Mouse (Mus musculus) CH12.LX (cell line): Measurements from ENCODE around the gene Wipf1. TPM values are rescaled to one million over a fixed set of nuclear protein-coding genes. Genes with fewer than 3 reads are reported as not detected.

Experiments
- DNase-seq: peaks from one replicate; pipeline ENCODE4 v3.0.0-alpha.2; 2013; ENCODE audit errors: extremely low read depth
- H3K27ac ChIP-seq: 2 replicates; pipeline ENCODE4 v1.5.1; 2012; ENCODE audit warnings: low read depth, mild to moderate bottlenecking, control low read depth, moderate library complexity; ENCODE audit not compliant: insufficient read depth
- H3K27me3 ChIP-seq: replicated peaks from 2 replicates; pipeline ENCODE3; 2012; ENCODE audit warnings: inconsistent platforms
- H3K36me3 ChIP-seq, 2 experiments: replicated peaks in 1 of 2; 2 replicates each; pipeline versions ENCODE3 to v1.6.1; 2012; ENCODE audit warnings: inconsistent platforms in 1 of 2, low read length in 1 of 2, mild to moderate bottlenecking in 1 of 2, mixed read lengths in 1 of 2, moderate library complexity in 1 of 2; ENCODE audit not compliant: control insufficient read depth in 1 of 2, insufficient read depth in 1 of 2
- H3K4me1 ChIP-seq, 2 experiments: 2 replicates each; pipeline ENCODE4 v1.6.1; 2012; ENCODE audit warnings: inconsistent platforms in 1 of 2, moderate library complexity in 1 of 2; ENCODE audit not compliant: insufficient read depth in 2 of 2, control insufficient read depth in 1 of 2
- H3K4me2 ChIP-seq: 2 replicates; pipeline ENCODE4 v1.6.1; 2012; ENCODE audit warnings: low read depth, mild to moderate bottlenecking, control low read depth; ENCODE audit not compliant: poor library complexity, insufficient read depth, severe bottlenecking
- H3K4me3 ChIP-seq, 3 experiments: fragments of 150-350 bp in 1 of 3; sonication (generic) in 1 of 3; replicated peaks in 1 of 3; 2 replicates each; pipeline versions ENCODE3 to v1.5.1; 2011 to 2012; ENCODE audit warnings: low read depth in 2 of 3, low read length in 2 of 3, mild to moderate bottlenecking in 2 of 3, moderate library complexity in 2 of 3, control low read depth in 1 of 3, improper control_type of control experiment in 1 of 3, inconsistent platforms in 1 of 3, mixed read lengths in 1 of 3; ENCODE audit not compliant: poor library complexity in 1 of 3
- H3K79me2 ChIP-seq: replicated peaks from 2 replicates; pipeline ENCODE4 v1.6.1; 2012; ENCODE audit warnings: mild to moderate bottlenecking, moderate library complexity; ENCODE audit not compliant: control insufficient read depth, poor library complexity, insufficient read depth, severe bottlenecking; ENCODE audit errors: extremely low read depth
- H3K9ac ChIP-seq: 2 replicates; pipeline ENCODE4 v1.6.1; 2012; ENCODE audit warnings: low read depth, mild to moderate bottlenecking, control low read depth, moderate library complexity; ENCODE audit not compliant: insufficient read depth
- H3K9me3 ChIP-seq: replicated peaks from 2 replicates; pipeline ENCODE3; 2012; ENCODE audit warnings: low read length, inconsistent platforms, mixed read lengths
- CHD1 ChIP-seq: IDR thresholded peaks from 2 replicates; pipeline ENCODE4 v1.6.1; 2012; ENCODE audit warnings: low read depth, low read length, improper control_type of control experiment, inconsistent platforms
- CTCF ChIP-seq, 2 experiments: IDR thresholded peaks in 1 of 2; conservative IDR thresholded peaks in 1 of 2; 2 replicates each; pipeline ENCODE4 v1.5.1; 2011 to 2012; ENCODE audit warnings: low read depth in 2 of 2, low read length in 2 of 2, improper control_type of control experiment in 1 of 2, inconsistent platforms in 1 of 2, mild to moderate bottlenecking in 1 of 2, moderate library complexity in 1 of 2
- EP300 ChIP-seq: IDR thresholded peaks from 2 replicates; pipeline ENCODE4 v1.6.1; 2011; ENCODE audit warnings: low read length, improper control_type of control experiment
- HCFC1 ChIP-seq: IDR thresholded peaks from 2 replicates; pipeline ENCODE4 v1.6.1; 2012; ENCODE audit warnings: low read depth, mild to moderate bottlenecking, inconsistent platforms, low read length, improper control_type of control experiment
- IRF4 ChIP-seq: IDR thresholded peaks from 2 replicates; pipeline ENCODE4 v1.6.1; 2014; ENCODE audit warnings: low read depth, mild to moderate bottlenecking, inconsistent platforms, low read length, improper control_type of control experiment
- JUND ChIP-seq: conservative IDR thresholded peaks from 2 replicates; pipeline ENCODE4 v1.6.1; 2011; ENCODE audit warnings: low read depth, low read length, improper control_type of control experiment
- MYC ChIP-seq: IDR thresholded peaks from 2 replicates; pipeline ENCODE4 v1.6.1; 2011; ENCODE audit warnings: low read depth, mild to moderate bottlenecking, improper control_type of control experiment, low read length
- PAX5 ChIP-seq: IDR thresholded peaks from 2 replicates; pipeline ENCODE4 v1.6.1; 2012; ENCODE audit warnings: low read length, inconsistent platforms, mixed read lengths
- POLR2A ChIP-seq: IDR thresholded peaks from 2 replicates; pipeline ENCODE4 v1.6.1; 2011; ENCODE audit warnings: low read depth, mild to moderate bottlenecking, improper control_type of control experiment, low read length
- RCOR1 ChIP-seq: conservative IDR thresholded peaks from 2 replicates; pipeline ENCODE4 v1.6.1; 2012; ENCODE audit warnings: low read depth, mild to moderate bottlenecking, inconsistent platforms, low read length, improper control_type of control experiment
- TCF12 ChIP-seq: IDR thresholded peaks from 2 replicates; pipeline ENCODE4 v1.6.1; 2014; ENCODE audit warnings: low read depth, mild to moderate bottlenecking, inconsistent platforms, low read length, improper control_type of control experiment
- USF1 ChIP-seq: IDR thresholded peaks from 2 replicates; pipeline ENCODE4 v1.6.1; 2014; ENCODE audit warnings: low read depth, mild to moderate bottlenecking, inconsistent platforms, low read length, improper control_type of control experiment
- dilution Hi-C: fragments of 300-500 bp; cut with MboI; formaldehyde crosslinking; loops from 2 replicates; pipeline ENCODE4 v1.14.3; 2020; ENCODE audit warnings: low sequenced_read_pairs; ENCODE audit not compliant: extremely low pct_unique_long_range_greater_than_20kb, extremely low pct_ligation_motif_present
- in situ Hi-C: fragments of 300-500 bp; cut with MboI; formaldehyde crosslinking; loops from 3 replicates; pipeline ENCODE4 v1.14.3; 2019; ENCODE audit warnings: low sequenced_read_pairs, low pct_ligation_motif_present, low pct_unique_long_range_greater_than_20kb, mixed read lengths
- polyA plus RNA-seq: library from polyadenylated mRNA; unstranded; fragments of >175 nt; gene quantifications from 2 replicates; pipeline ENCODE4 v1.2.1, GENCODE M21; 2012; ENCODE audit warnings: low read depth; ENCODE audit not compliant: insufficient read length
- total RNA-seq, 2 experiments: library from RNA; depleted of rRNA; stranded (reverse); fragments of 300-350 nt in 1 of 2; fragments of >200 nt in 1 of 2; gene quantifications; 2 replicates each; pipeline ENCODE4 v1.2.3; 2012 to 2014

Gene Wipf1
- total and polyA plus RNA-seq, 3 experiments = 18.3 to 95.0 (median 21.8) TPM

DNA sequence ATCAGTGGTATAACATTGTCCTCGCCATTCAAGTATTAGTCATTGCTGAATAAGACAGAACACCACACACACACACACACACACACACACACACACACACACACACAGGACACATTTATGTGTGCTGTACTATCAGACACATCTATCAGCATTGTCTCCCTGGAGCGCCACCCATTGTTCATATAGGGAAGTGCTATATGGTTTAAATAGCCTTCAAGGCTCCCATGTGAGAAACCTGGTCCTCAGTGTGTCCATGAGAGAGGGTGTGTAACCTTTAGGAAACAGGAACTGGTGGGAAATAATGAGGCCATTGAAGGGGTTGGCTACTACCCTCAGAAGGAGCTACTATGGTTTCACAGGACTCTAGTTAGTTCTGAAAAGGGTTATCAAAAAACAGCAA lies 87.5 kb downstream of the Wipf1 start:
- H3K9ac ChIP-seq = no peak overlapping the region
- DNase-seq = no peak
- no peaks in the 10 kb centered on the region for H3K27me3 ChIP-seq
- TF ChIP-seq CTCF (conservative IDR thresholded peaks at IDR 0.05 in 1 of 2, IDR thresholded peaks at IDR 0.05 in 1 of 2; ENCODE audit: low read depth in 2 of 2, low read length in 2 of 2) (peak in 1 of 2 experiments; percentile 35; a peak in 1 of 4 replicates), IRF4 (no peak)
- TF ChIP-seq, all 38 proteins: peak for 1
- H3K27ac ChIP-seq = no peak overlapping the region
- H3K4me3 ChIP-seq = no peak overlapping the region
- in situ Hi-C loops (no loop called here), dilution Hi-C loops (no loop called here)
- H3K9me3 ChIP-seq = peaks cover 8% of the 10 kb centered on the region
- H3K79me2 ChIP-seq = peaks cover 11% of the 10 kb centered on the region; the same call in 1 of the 2 replicates
- no peak overlapping the region for H3K4me2 ChIP-seq
- peaks cover 74 to 93% of the 10 kb centered on the region in 2 experiments for H3K36me3 ChIP-seq
- no peaks in the 10 kb centered on the region for H3K4me1 ChIP-seq

DNA sequence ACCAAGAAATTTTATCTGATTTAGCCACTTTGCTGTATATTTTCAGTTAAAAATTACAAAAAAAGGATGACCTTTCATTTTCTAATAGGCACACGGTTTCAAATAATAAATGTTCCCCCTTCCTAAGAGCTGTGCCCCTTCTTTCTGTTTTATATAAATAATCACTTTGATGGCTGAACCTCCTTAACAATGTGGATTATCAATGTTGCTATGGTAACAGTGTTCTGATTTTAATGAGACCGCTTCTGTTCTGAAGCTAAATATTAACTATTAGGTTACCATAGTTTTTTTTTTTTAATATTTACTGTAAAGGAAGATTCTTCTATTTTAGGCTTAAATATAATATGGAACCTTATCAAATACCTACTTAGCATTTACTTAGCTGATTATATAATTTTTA lies 89.2 kb downstream of the Wipf1 start:
- no peak overlapping the region for H3K4me3 ChIP-seq
- in situ Hi-C loops = no loop called here
- no peak overlapping the region for H3K4me2 ChIP-seq
- H3K36me3 ChIP-seq = peaks cover 76 to 94% of the 10 kb centered on the region in 2 experiments
- TF ChIP-seq HCFC1 (no peak), EP300 (no peak)
- 0 out of 2 replicates have a peak, but pooled peaks cover 3% of the 10 kb centered on the region for H3K79me2 ChIP-seq
- no peaks in the 10 kb centered on the region for H3K4me1 ChIP-seq
- H3K27me3 ChIP-seq = no peaks in the 10 kb centered on the region
- dilution Hi-C loops = no loop called here
- H3K9ac ChIP-seq = no peak overlapping the region
- H3K9me3 ChIP-seq = peaks cover 8% of the 10 kb centered on the region
- no peak for DNase-seq
- no peak overlapping the region for H3K27ac ChIP-seq

- no peak overlapping the region for H3K4me2 ChIP-seq
- H3K27ac ChIP-seq = no peak overlapping the region
- no peak for DNase-seq
- dilution Hi-C loops (no loop called here), in situ Hi-C loops (no loop called here)
- no peaks in the 10 kb centered on the region for H3K79me2 ChIP-seq
- no peak for TF ChIP-seq MYC
- no peak for TF ChIP-seq TCF12
- TF ChIP-seq JUND = no peak
- TF ChIP-seq RCOR1 = no peak
- no peak for TF ChIP-seq POLR2A
- TF ChIP-seq CTCF (conservative IDR thresholded peaks at IDR 0.05 in 1 of 2, IDR thresholded peaks at IDR 0.05 in 1 of 2; ENCODE audit: low read depth in 2 of 2, low read length in 2 of 2) = no peak
- no peak for TF ChIP-seq CHD1
- no peak for TF ChIP-seq PAX5
- no peak for TF ChIP-seq USF1
- no peak for TF ChIP-seq IRF4
- H3K4me3 ChIP-seq = no peak overlapping the region
- H3K27me3 ChIP-seq = no peaks in the 10 kb centered on the region
- peaks cover 0 to 6% of the 10 kb centered on the region in 2 experiments; a peak in 2 of 4 replicates for H3K4me1 ChIP-seq
- peaks cover 8% of the 10 kb centered on the region for H3K9me3 ChIP-seq
- peaks cover 73 to 92% of the 10 kb centered on the region in 2 experiments for H3K36me3 ChIP-seq
- H3K9ac ChIP-seq = no peak overlapping the region
Measured at GRCm38 (mm10) chr2:73436976-73437375, 92.6 kb downstream of the Wipf1 start.
